Mouse (Mus musculus) liver, embryonic 11.5 days (tissue): ENCODE data around the gene Hhatl. TPM values are rescaled to one million over a fixed set of nuclear protein-coding genes. Genes with fewer than 3 reads are reported as not detected.

Experiments used
- ATAC-seq: fragments of 200-750 bp; cut with Nextera tagmentation; replicated peaks from 2 replicates; pipeline ENCODE4 v1.8.0; 2017; ENCODE audit warnings: moderate number of reproducible peaks, mild to moderate bottlenecking, moderate TSS enrichment, moderate library complexity; ENCODE audit not compliant: low FRiP score
- DNase-seq: peaks from one replicate; pipeline ENCODE4 v3.0.0-alpha.2; 2017; ENCODE audit warnings: low spot score
- H3K27ac ChIP-seq: fragments of 300-500 bp; sonication (generic); 2 replicates; pipeline ENCODE4 v1.5.1; 2014; ENCODE audit warnings: mild to moderate bottlenecking, low read depth, low read length, control low read depth
- H3K27me3 ChIP-seq: fragments of 300-500 bp; sonication (generic); replicated peaks from 2 replicates; pipeline ENCODE4 v1.6.1; 2014; ENCODE audit warnings: low read length, mixed read lengths; ENCODE audit not compliant: control insufficient read depth, insufficient read depth
- H3K36me3 ChIP-seq: fragments of 300-500 bp; sonication (generic); 2 replicates; pipeline ENCODE4 v1.6.1; 2014; ENCODE audit warnings: mild to moderate bottlenecking, low read length, moderate library complexity, mixed read lengths; ENCODE audit not compliant: control insufficient read depth, insufficient read depth
- H3K4me1 ChIP-seq: fragments of 300-500 bp; sonication (generic); replicated peaks from 2 replicates; pipeline ENCODE4 v1.6.1; 2014; ENCODE audit warnings: low read length, mixed read lengths; ENCODE audit not compliant: control insufficient read depth, insufficient read depth
- H3K4me2 ChIP-seq: fragments of 300-500 bp; sonication (generic); 2 replicates; pipeline ENCODE4 v1.6.1; 2014; ENCODE audit warnings: mild to moderate bottlenecking, control low read depth, moderate library complexity
- H3K4me3 ChIP-seq: fragments of 300-500 bp; sonication (generic); 2 replicates; pipeline ENCODE4 v1.5.1; 2014; ENCODE audit warnings: low read depth, low read length, control low read depth
- H3K9ac ChIP-seq: fragments of 300-500 bp; sonication (generic); 2 replicates; pipeline ENCODE4 v1.6.1; 2014; ENCODE audit warnings: low read depth, low read length, control low read depth
- H3K9me3 ChIP-seq: fragments of 300-500 bp; sonication (generic); 2 replicates; pipeline ENCODE4 v1.6.1; 2016; ENCODE audit warnings: low read length, inconsistent platforms, mixed read lengths; ENCODE audit not compliant: control insufficient read depth
- WGBS: fragments of 180-500 bp; shearing (Covaris S2); extraction: QIAGEN DNeasy Blood & Tissue Kit; methylation state at CpG from one replicate; pipeline ENCODE4 v1.1.7; 2014; 5-methylcytosine and 5-hydroxymethylcytosine counted together
- polyA plus RNA-seq: library from polyadenylated mRNA; unstranded; fragments of >200 nt; fragmentation: Nextera tagmentation; extraction: Ambion mirVana; gene quantifications from 2 replicates; pipeline ENCODE4 v1.2.1, GENCODE M21; 2014

The Hhatl gene
- not detected in 2 replicates for polyA plus RNA-seq

GRCm38 (mm10) chr9:121791757-121792521 lies at the start of gene Hhatl:
TSS of gene Hhatl (minus strand) at chr9:121792507.
- Histone ChIP-seq H3K9ac (no peak within 1 kb of the TSS), H3K4me2 (no peak within 1 kb of the TSS), H3K4me3 (no peak within 1 kb of the TSS), H3K27me3 (no peaks in the 10 kb centered on the region; the same call in 1 of the 2 replicates), H3K36me3 (no peaks in the 10 kb centered on the region), H3K9me3 (no peaks in the 10 kb centered on the region), H3K27ac (no peak within 1 kb of the TSS), H3K4me1 (no peaks in the 10 kb centered on the region)
- whole genome bisulfite sequencing = 54% methylated on average over 24 of the region's 24 CpGs
- DNase-seq (no peak), ATAC-seq (no peak)

GRCm38 (mm10) chr9:121839622-121839965 lies 47.3 kb upstream of the Hhatl start:
- H3K36me3 ChIP-seq = no peaks in the 10 kb centered on the region; the same call in 1 of the 2 replicates
- peaks cover 3% of the 10 kb centered on the region; the same call in 1 of the 2 replicates for H3K4me1 ChIP-seq
- no peak overlapping the region for H3K27ac ChIP-seq
- WGBS = 44% methylated on average over 7 of the region's 7 CpGs
- DNase-seq = no peak
- ATAC-seq = 0 out of 2 replicates have a peak, but pooled peaks have one; percentile 8
- H3K4me3 ChIP-seq = peak overlapping the region; percentile 47
- peak overlapping the region; percentile 35; the same call in 1 of the 2 replicates for H3K9ac ChIP-seq
- peak overlapping the region; percentile 80 for H3K4me2 ChIP-seq
- H3K27me3 ChIP-seq = peaks cover 8% of the 10 kb centered on the region; the same call in 1 of the 2 replicates
- no peaks in the 10 kb centered on the region for H3K9me3 ChIP-seq

GRCm38 (mm10) chr9:121838829-121839621 lies 46.7 kb upstream of the Hhatl start, which contains the start of gene Ccdc13:
TSS of gene Ccdc13 (minus strand) at chr9:121839461.
- peaks cover 3% of the 10 kb centered on the region; the same call in 1 of the 2 replicates for H3K4me1 ChIP-seq
- no peaks in the 10 kb centered on the region; the same call in 1 of the 2 replicates for H3K36me3 ChIP-seq
- WGBS = 4% methylated on average over 61 of the region's 61 CpGs
- H3K9me3 ChIP-seq = no peaks in the 10 kb centered on the region
- ATAC-seq = peak; percentile 74
- DNase-seq = peak; percentile 81
- no peak within 1 kb of the TSS for H3K27ac ChIP-seq
- peak within 1 kb of the TSS; percentile 47 for H3K4me3 ChIP-seq
- peak within 1 kb of the TSS; percentile 80 for H3K4me2 ChIP-seq
- H3K27me3 ChIP-seq = peaks cover 8% of the 10 kb centered on the region; the same call in 1 of the 2 replicates
- peak within 1 kb of the TSS; percentile 35 for H3K9ac ChIP-seq

GRCm38 (mm10) chr9:121838008-121838407 lies 45.7 kb upstream of the Hhatl start:
- peaks cover 3% of the 10 kb centered on the region; the same call in 1 of the 2 replicates for H3K4me1 ChIP-seq
- no peak overlapping the region for H3K9ac ChIP-seq
- no peak overlapping the region for H3K4me2 ChIP-seq
- H3K9me3 ChIP-seq = no peaks in the 10 kb centered on the region
- no peaks in the 10 kb centered on the region for H3K36me3 ChIP-seq
- H3K4me3 ChIP-seq = no peak overlapping the region
- H3K27ac ChIP-seq = no peak overlapping the region
- ATAC-seq = no peak
- peaks cover 8% of the 10 kb centered on the region; the same call in 1 of the 2 replicates for H3K27me3 ChIP-seq
- WGBS = 85% methylated on average over 6 of the region's 6 CpGs
- no peak for DNase-seq

- WGBS = 75% methylated on average over 11 of the region's 11 CpGs
- no peak overlapping the region for H3K4me2 ChIP-seq
- peaks cover 5% of the 10 kb centered on the region; the same call in 1 of the 2 replicates for H3K27me3 ChIP-seq
- H3K4me3 ChIP-seq = no peak overlapping the region
- H3K27ac ChIP-seq = no peak overlapping the region
- H3K36me3 ChIP-seq = no peaks in the 10 kb centered on the region
- no peaks in the 10 kb centered on the region for H3K9me3 ChIP-seq
- no peak for ATAC-seq
- no peak for DNase-seq
- peaks cover 2% of the 10 kb centered on the region; the same call in 1 of the 2 replicates for H3K4me1 ChIP-seq
- H3K9ac ChIP-seq = no peak overlapping the region
These were observed 41.5 kb upstream of the Hhatl start for GRCm38 (mm10) chr9:121833825-121834224.

GRCm38 (mm10) chr9:121830956-121831293 lies 38.6 kb upstream of the Hhatl start:
- Histone ChIP-seq H3K27me3 (no peaks in the 10 kb centered on the region), H3K27ac (no peak overlapping the region), H3K4me3 (no peak overlapping the region), H3K36me3 (no peaks in the 10 kb centered on the region), H3K9me3 (no peaks in the 10 kb centered on the region), H3K4me1 (no peaks in the 10 kb centered on the region), H3K4me2 (no peak overlapping the region), H3K9ac (no peak overlapping the region)
- DNase-seq (peak; percentile 54), ATAC-seq (no peak)
- 27% methylated on average over 6 of the region's 6 CpGs for WGBS

GRCm38 (mm10) chr9:121830243-121830955 lies 38.1 kb upstream of the Hhatl start:
- Histone ChIP-seq H3K4me1 (no peaks in the 10 kb centered on the region), H3K27ac (no peak overlapping the region)
- ATAC-seq = no peak; the same call in 1 of the 2 replicates

GRCm38 (mm10) chr9:121829270-121829992 lies 37.1 kb upstream of the Hhatl start:
- Histone ChIP-seq H3K27ac (no peak overlapping the region), H3K4me1 (no peaks in the 10 kb centered on the region), H3K9me3 (no peaks in the 10 kb centered on the region), H3K9ac (no peak overlapping the region), H3K36me3 (no peaks in the 10 kb centered on the region), H3K4me2 (no peak overlapping the region), H3K27me3 (no peaks in the 10 kb centered on the region), H3K4me3 (no peak overlapping the region)
- ATAC-seq (no peak), DNase-seq (no peak)
- WGBS = 56% methylated on average over 7 of the region's 7 CpGs

More at GRCm38 (mm10) chr9:121830243-121830955, 38.1 kb upstream of the Hhatl start:
- Histone ChIP-seq H3K4me3 (no peak overlapping the region), H3K36me3 (no peaks in the 10 kb centered on the region), H3K9me3 (no peaks in the 10 kb centered on the region), H3K4me2 (no peak overlapping the region), H3K27me3 (no peaks in the 10 kb centered on the region), H3K9ac (no peak overlapping the region)
- WGBS = 71% methylated on average over 6 of the region's 6 CpGs
- DNase-seq = no peak
